Mouse (Mus musculus) stomach, embryonic 14.5 days (tissue): ENCODE measurements at regions not wholly inside any gene's neighbourhood (a gene's known extent, or its start where the extent isn't known, plus 50 kb on each side); places are given as distances from the start of the nearest gene placed in this dataset.

Source experiments
- ATAC-seq: fragments of 200-750 bp; cut with Nextera tagmentation; 2 replicates; pipeline ENCODE4 v1.8.0; 2017; ENCODE audit warnings: low read depth, moderate TSS enrichment; ENCODE audit not compliant: insufficient number of reproducible peaks, insufficient read depth, low FRiP score
- H3K27ac ChIP-seq: fragments of 300-500 bp; sonication (generic); 2 replicates; pipeline ENCODE4 v1.5.1; 2014; ENCODE audit warnings: mild to moderate bottlenecking, low read length, moderate library complexity, mixed read lengths
- H3K27me3 ChIP-seq: fragments of 300-500 bp; sonication (generic); 2 replicates; pipeline ENCODE4 v1.6.1; 2014; ENCODE audit warnings: low read length, control low read depth, mixed read lengths; ENCODE audit not compliant: control insufficient read depth, insufficient read depth
- H3K36me3 ChIP-seq: fragments of 300-500 bp; sonication (generic); 2 replicates; pipeline ENCODE4 v1.6.1; 2014; ENCODE audit warnings: mild to moderate bottlenecking, control low read depth, low read length, moderate library complexity, mixed read lengths; ENCODE audit not compliant: control insufficient read depth, insufficient read depth
- H3K4me1 ChIP-seq: fragments of 300-500 bp; sonication (generic); 2 replicates; pipeline ENCODE4 v1.6.1; 2014; ENCODE audit warnings: low read length, control low read depth, mixed read lengths; ENCODE audit not compliant: control insufficient read depth, insufficient read depth
- H3K4me2 ChIP-seq: fragments of 300-500 bp; sonication (generic); replicated peaks from 2 replicates; pipeline ENCODE4 v1.6.1; 2014; ENCODE audit warnings: low read depth, low read length, control low read depth
- H3K4me3 ChIP-seq: fragments of 300-500 bp; sonication (generic); 2 replicates; pipeline ENCODE4 v1.5.1; 2014; ENCODE audit warnings: low read depth, low read length, control low read depth
- H3K9ac ChIP-seq: fragments of 300-500 bp; sonication (generic); replicated peaks from 2 replicates; pipeline ENCODE4 v1.6.1; 2014; ENCODE audit warnings: low read depth, mild to moderate bottlenecking, control low read depth, low read length, moderate library complexity, mixed read lengths
- H3K9me3 ChIP-seq: fragments of 300-500 bp; sonication (generic); 2 replicates; pipeline ENCODE4 v1.6.1; 2016; ENCODE audit warnings: low read depth, low read length, control low read depth; ENCODE audit not compliant: control insufficient read depth
- WGBS: fragments of 180-500 bp; shearing (Covaris S2); extraction: QIAGEN DNeasy Blood & Tissue Kit; methylation state at CpG from one replicate; pipeline ENCODE4 v1.1.7; 2014; 5-methylcytosine and 5-hydroxymethylcytosine counted together

GRCm38 (mm10) chr3:38363888-38364287 is 120.8 kb downstream of the Ankrd50 start:
- Histone ChIP-seq H3K4me2 (no peak overlapping the region), H3K4me3 (no peak overlapping the region), H3K36me3 (no peaks in the 10 kb centered on the region), H3K27me3 (no peaks in the 10 kb centered on the region), H3K4me1 (0 out of 2 replicates have a peak, but pooled peaks cover 9% of the 10 kb centered on the region), H3K9me3 (no peaks in the 10 kb centered on the region), H3K9ac (no peak overlapping the region), H3K27ac (no peak overlapping the region)
- WGBS = 91% methylated on average over 4 of the region's 4 CpGs
- ATAC-seq = no peak

- WGBS = 78% methylated on average over 4 of the region's 4 CpGs
- Histone ChIP-seq H3K36me3 (no peaks in the 10 kb centered on the region), H3K4me2 (no peak overlapping the region), H3K27ac (no peak overlapping the region; the same call in 1 of the 2 replicates), H3K9ac (no peak overlapping the region), H3K4me1 (peaks cover 13% of the 10 kb centered on the region; the same call in 1 of the 2 replicates), H3K9me3 (no peaks in the 10 kb centered on the region), H3K27me3 (no peaks in the 10 kb centered on the region), H3K4me3 (no peak overlapping the region)
- no peak for ATAC-seq
These were observed 123.2 kb downstream of the Ankrd50 start for GRCm38 (mm10) chr3:38361411-38361810.

DNA sequence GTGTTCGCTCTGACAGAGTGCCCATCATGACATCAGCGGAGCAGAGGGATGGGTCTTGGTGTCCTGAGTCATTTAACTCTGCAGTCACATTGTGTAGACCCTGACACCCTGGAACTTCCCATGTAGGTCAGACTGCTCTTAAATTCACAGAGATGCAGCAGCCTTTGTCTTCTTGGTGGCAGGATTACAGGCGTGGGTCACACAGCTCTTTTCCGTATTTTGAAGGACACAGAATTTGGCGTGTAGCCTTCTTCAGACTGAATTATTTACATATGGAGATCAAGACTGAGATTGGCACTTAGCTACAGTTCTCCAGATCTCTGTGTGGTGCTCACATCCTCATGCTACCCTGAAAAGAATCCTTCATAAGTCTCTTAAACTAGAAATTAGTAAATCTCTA is 123.7 kb downstream of the Ankrd50 start:
- H3K27ac ChIP-seq = peak overlapping the region; percentile 44; the same call in 1 of the 2 replicates

DNA sequence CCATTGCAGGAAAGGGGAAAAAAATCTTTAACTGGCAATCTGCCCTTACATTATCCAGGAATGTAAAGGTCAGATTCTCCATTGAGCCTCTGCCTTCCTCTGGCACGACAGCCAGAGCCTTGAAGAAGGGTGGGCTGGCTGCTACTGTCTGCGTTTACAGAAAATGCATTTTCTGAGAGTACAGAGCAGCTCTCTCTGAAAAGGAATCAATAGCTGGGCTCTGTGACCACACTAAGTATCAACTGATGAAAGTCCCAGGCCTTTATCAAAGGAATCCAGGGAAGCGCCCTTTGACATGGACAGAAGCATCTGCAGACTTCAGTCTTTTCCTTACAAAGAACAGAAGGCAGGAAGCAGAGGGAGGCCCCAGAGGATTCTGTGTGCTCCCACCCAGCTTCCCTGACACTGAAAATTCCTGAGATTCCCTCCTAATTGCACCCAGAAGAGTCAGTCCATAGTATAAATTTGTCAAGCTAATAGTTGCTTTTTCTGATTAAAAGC is 124.2 kb downstream of the Ankrd50 start:
- Histone ChIP-seq H3K4me2 (no peak overlapping the region), H3K9ac (no peak overlapping the region), H3K27ac (peak overlapping the region; percentile 44; the same call in 1 of the 2 replicates)

More for the DNA sequence above, 123.7 kb downstream of the Ankrd50 start:
- peaks cover 13% of the 10 kb centered on the region; the same call in 1 of the 2 replicates for H3K4me1 ChIP-seq
- no peaks in the 10 kb centered on the region for H3K36me3 ChIP-seq
- WGBS = 49% methylated on average over 5 of the region's 5 CpGs
- H3K4me2 ChIP-seq = no peak overlapping the region
- H3K27me3 ChIP-seq = no peaks in the 10 kb centered on the region
- no peaks in the 10 kb centered on the region for H3K9me3 ChIP-seq
- no peak for ATAC-seq
- H3K4me3 ChIP-seq = no peak overlapping the region
- H3K9ac ChIP-seq = no peak overlapping the region

GRCm38 (mm10) chr3:38357905-38358491 is 126.6 kb downstream of the Ankrd50 start:
- Histone ChIP-seq H3K4me1 (peaks cover 13% of the 10 kb centered on the region; the same call in 1 of the 2 replicates), H3K9me3 (no peaks in the 10 kb centered on the region), H3K9ac (no peak overlapping the region), H3K27me3 (no peaks in the 10 kb centered on the region), H3K36me3 (no peaks in the 10 kb centered on the region), H3K4me2 (no peak overlapping the region), H3K4me3 (no peak overlapping the region), H3K27ac (no peak overlapping the region)
- no peak for ATAC-seq
- 23% methylated on average over 14 of the region's 14 CpGs for WGBS

More for the DNA sequence above, 124.2 kb downstream of the Ankrd50 start:
- 18% methylated on average over 3 of the region's 3 CpGs for WGBS
- Histone ChIP-seq H3K4me3 (no peak overlapping the region), H3K36me3 (no peaks in the 10 kb centered on the region), H3K4me1 (peaks cover 13% of the 10 kb centered on the region; the same call in 1 of the 2 replicates), H3K9me3 (no peaks in the 10 kb centered on the region), H3K27me3 (no peaks in the 10 kb centered on the region)
- no peak for ATAC-seq

DNA sequence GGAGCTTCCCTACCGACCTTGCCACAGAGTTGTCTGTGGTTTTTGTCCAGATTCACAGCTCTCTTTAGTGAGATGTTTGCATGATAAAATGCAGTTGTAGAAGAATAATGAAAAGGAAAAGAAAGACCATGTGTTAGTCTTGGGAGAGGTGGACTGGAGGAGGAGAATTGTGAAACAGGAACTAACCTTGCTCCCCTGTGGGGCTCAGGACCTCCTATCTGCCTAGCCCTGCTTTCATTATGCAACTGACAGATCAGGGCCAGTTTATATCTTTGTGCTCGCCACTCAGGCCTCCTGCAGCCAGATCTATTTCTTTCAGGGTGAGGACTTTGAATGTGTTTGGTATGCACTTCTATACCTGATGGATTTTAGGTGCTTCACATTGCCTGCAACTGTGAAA is 140.4 kb downstream of the Ankrd50 start:
- 50% methylated on average over 2 of the region's 2 CpGs for WGBS
- H3K9ac ChIP-seq = no peak overlapping the region
- no peaks in the 10 kb centered on the region for H3K9me3 ChIP-seq
- no peak overlapping the region for H3K27ac ChIP-seq
- H3K4me2 ChIP-seq = no peak overlapping the region
- ATAC-seq = no peak
- H3K4me3 ChIP-seq = no peak overlapping the region
- H3K4me1 ChIP-seq = no peaks in the 10 kb centered on the region
- H3K27me3 ChIP-seq = no peaks in the 10 kb centered on the region
- no peaks in the 10 kb centered on the region for H3K36me3 ChIP-seq

DNA sequence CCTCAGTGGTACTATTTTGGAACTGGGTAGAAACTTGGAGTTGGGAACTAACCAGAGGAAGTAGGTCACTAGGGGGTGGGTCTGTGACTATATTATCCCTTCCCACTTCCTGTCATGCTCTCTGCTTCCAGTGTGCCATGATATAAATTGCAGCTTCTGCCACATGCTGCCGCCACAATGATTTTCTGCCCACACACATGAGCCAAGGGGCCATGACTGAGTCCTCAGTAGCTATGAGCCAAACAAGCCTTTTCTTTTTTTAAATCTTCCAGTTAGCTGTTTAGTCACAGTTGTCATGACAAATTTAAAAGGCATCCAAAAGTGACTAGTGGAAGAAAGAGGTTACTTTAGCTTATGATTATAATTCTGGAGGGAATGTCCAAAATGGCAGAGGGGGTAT is 143.0 kb downstream of the Ankrd50 start:
- Histone ChIP-seq H3K9me3 (no peaks in the 10 kb centered on the region), H3K27ac (no peak overlapping the region), H3K36me3 (no peaks in the 10 kb centered on the region), H3K27me3 (no peaks in the 10 kb centered on the region), H3K4me3 (no peak overlapping the region), H3K4me1 (no peaks in the 10 kb centered on the region), H3K4me2 (no peak overlapping the region), H3K9ac (no peak overlapping the region)
- WGBS = 86% methylated on average over 1 of the region's 1 CpGs
- ATAC-seq = no peak

GRCm38 (mm10) chr3:38333321-38333910 is 151.2 kb downstream of the Ankrd50 start:
- Histone ChIP-seq H3K4me1 (no peaks in the 10 kb centered on the region), H3K9me3 (no peaks in the 10 kb centered on the region), H3K27me3 (no peaks in the 10 kb centered on the region), H3K4me2 (no peak overlapping the region), H3K27ac (no peak overlapping the region), H3K4me3 (no peak overlapping the region), H3K36me3 (no peaks in the 10 kb centered on the region), H3K9ac (no peak overlapping the region)
- WGBS = 67% methylated on average over 3 of the region's 3 CpGs
- no peak for ATAC-seq
